Mouse (Mus musculus): Measurements from ENCODE around the gene Ercc4. TPM values are rescaled to one million over a fixed set of nuclear protein-coding genes. Genes with fewer than 3 reads are reported as not detected.

Ercc4 gene
- polyA plus RNA-seq, 1 experiment from 2014 or later = 5.3 TPM

- Histone ChIP-seq H3K27me3 (ENCODE audit: control insufficient read depth, insufficient read depth, low read length) (no peaks in the 10 kb centered on the region), H3K4me1 (replicated peaks; ENCODE audit: control insufficient read depth, insufficient read depth) (peaks cover 2% of the 10 kb centered on the region), H3K4me3 (ENCODE audit: low read depth, low read length) (no peak overlapping the region), H3K9me3 (ENCODE audit: control insufficient read depth, low read length) (no peaks in the 10 kb centered on the region), H3K4me2 (replicated peaks; ENCODE audit: low read depth) (no peak overlapping the region), H3K9ac (ENCODE audit: low read length) (no peak overlapping the region), H3K27ac (replicated peaks) (no peak overlapping the region), H3K36me3 (ENCODE audit: control insufficient read depth, insufficient read depth, low read length) (no peaks in the 10 kb centered on the region)
- ATAC-seq (ENCODE audit: low FRiP score, low TSS enrichment) (no peak), DNase-seq (ENCODE audit: low spot score) (no peak)
- TF ChIP-seq EP300 (optimal IDR thresholded peaks at IDR 0.05) = no peak
- no peak for TF ChIP-seq CTCF (IDR thresholded peaks at IDR 0.05; ENCODE audit: low read depth)
- WGBS = 43% methylated on average over 5 of the region's 5 CpGs
Measured at GRCm38 (mm10) chr16:13196626-13197025, 87.1 kb downstream of the Ercc4 start.

- Histone ChIP-seq H3K4me1 (replicated peaks; ENCODE audit: control insufficient read depth, insufficient read depth) (peaks cover 2% of the 10 kb centered on the region), H3K27ac (replicated peaks) (no peak overlapping the region), H3K9ac (ENCODE audit: low read length) (no peak overlapping the region), H3K4me2 (replicated peaks; ENCODE audit: low read depth) (no peak overlapping the region), H3K4me3 (ENCODE audit: low read depth, low read length) (no peak overlapping the region), H3K27me3 (ENCODE audit: control insufficient read depth, insufficient read depth, low read length) (no peaks in the 10 kb centered on the region), H3K36me3 (ENCODE audit: control insufficient read depth, insufficient read depth, low read length) (no peaks in the 10 kb centered on the region), H3K9me3 (ENCODE audit: control insufficient read depth, low read length) (no peaks in the 10 kb centered on the region)
- no peak for ATAC-seq (ENCODE audit: low FRiP score, low TSS enrichment)
- no peak for DNase-seq (ENCODE audit: low spot score)
- WGBS = 46% methylated on average over 5 of the region's 5 CpGs
- TF ChIP-seq CTCF (IDR thresholded peaks at IDR 0.05; ENCODE audit: low read depth) (no peak), EP300 (optimal IDR thresholded peaks at IDR 0.05) (no peak)
Measured at GRCm38 (mm10) chr16:13197293-13197692, 87.8 kb downstream of the Ercc4 start.

GRCm38 (mm10) chr16:13199204-13199603, 89.7 kb downstream of the Ercc4 start:
- DNase-seq (ENCODE audit: low spot score) (no peak), ATAC-seq (ENCODE audit: low FRiP score, low TSS enrichment) (no peak)
- H3K4me2 ChIP-seq (replicated peaks; ENCODE audit: low read depth) = no peak overlapping the region
- TF ChIP-seq EP300 (optimal IDR thresholded peaks at IDR 0.05) (no peak), CTCF (IDR thresholded peaks at IDR 0.05; ENCODE audit: low read depth) (no peak)
- no peak overlapping the region for H3K4me3 ChIP-seq (ENCODE audit: low read depth, low read length)
- H3K9me3 ChIP-seq (ENCODE audit: control insufficient read depth, low read length) = no peaks in the 10 kb centered on the region
- H3K27me3 ChIP-seq (ENCODE audit: control insufficient read depth, insufficient read depth, low read length) = no peaks in the 10 kb centered on the region
- peaks cover 2% of the 10 kb centered on the region; the same call in 1 of the 2 replicates for H3K4me1 ChIP-seq (replicated peaks; ENCODE audit: control insufficient read depth, insufficient read depth)
- no peak overlapping the region for H3K27ac ChIP-seq (replicated peaks)
- H3K9ac ChIP-seq (ENCODE audit: low read length) = no peak overlapping the region
- no peaks in the 10 kb centered on the region for H3K36me3 ChIP-seq (ENCODE audit: control insufficient read depth, insufficient read depth, low read length)
- 45% methylated on average over 2 of the region's 2 CpGs for WGBS

Other genes with a start within 250 kb of the Ercc4 start
- 12.5 and 12.6 TPM in 2 replicates for gene Mrtfb, start 146.8 kb downstream of the Ercc4 start, polyA plus RNA-seq (2015; fragmentation: Nextera tagmentation; extraction: Ambion mirVana)

All from stomach, postnatal 0 days (tissue).